Mouse (Mus musculus): Measurements from ENCODE around the gene Rsg1. TPM values are rescaled to one million over a fixed set of nuclear protein-coding genes. Genes with fewer than 3 reads are reported as not detected.

Gene Rsg1
- polyA plus RNA-seq (2012), result 0.76 and 0.92 TPM in 2 replicates

DNA sequence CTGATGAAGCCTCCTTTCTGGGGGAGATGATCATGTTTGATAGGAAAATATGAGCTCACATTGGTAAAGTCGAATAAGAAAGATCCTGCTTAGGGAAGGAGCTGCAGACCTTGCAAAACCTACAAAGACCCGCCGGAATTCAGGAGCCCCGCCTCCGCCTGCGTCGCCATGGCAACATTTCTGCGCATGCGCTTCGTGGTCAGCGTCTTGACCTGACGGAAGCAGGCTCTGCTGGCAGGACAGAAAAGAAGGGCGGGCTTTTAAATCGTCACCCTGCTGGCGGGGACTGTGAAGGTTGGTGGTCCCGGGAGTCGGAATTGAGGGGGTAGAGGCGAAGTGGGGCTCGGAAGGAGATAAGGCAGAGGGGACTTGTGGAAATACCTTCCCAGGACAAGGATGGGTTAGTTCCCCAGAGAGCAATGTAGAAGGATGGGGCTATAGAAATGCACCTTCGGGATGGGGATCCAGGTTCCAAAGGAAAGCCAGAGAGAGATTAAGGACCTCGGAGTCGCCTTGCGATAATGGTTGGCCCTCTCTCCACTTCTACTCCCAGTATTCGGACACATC lies at the start of gene Rsg1:
Rsg1 (plus strand) TSS at position 187 of the 567 bp plus-strand sequence.
- TF ChIP-seq GATA1 (IDR thresholded peaks at IDR 0.05; ENCODE audit: low read length), result no peak

DNA sequence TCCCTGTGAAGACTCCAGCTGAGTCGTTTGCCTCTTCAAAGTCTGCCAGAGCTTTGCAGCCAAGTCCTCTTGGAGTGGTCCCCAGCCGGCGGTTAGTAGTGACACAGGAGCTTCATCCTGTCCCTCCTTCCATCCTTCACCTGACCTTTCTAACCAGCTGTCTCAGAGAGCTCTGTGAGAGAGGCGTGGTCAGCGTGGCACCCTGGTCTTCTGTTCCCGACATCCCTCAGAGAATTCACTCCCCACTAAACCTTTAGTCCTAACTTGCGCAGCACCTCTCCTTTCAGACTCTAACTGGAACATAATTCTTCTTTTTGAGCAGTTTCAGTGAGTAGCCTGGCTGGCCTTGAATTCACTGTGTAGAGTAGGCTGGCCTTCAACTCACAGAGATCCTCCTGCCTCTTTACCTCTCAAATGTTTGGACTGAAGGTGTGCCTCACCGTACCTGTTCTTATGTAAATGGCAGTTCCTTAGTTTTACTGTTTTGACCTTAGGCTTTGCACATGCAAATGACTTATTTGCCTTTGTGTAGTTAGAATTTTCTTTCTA lies 47.9 kb upstream of the Rsg1 start:
- no peak for TF ChIP-seq GATA1 (IDR thresholded peaks at IDR 0.05; ENCODE audit: low read length)

DNA sequence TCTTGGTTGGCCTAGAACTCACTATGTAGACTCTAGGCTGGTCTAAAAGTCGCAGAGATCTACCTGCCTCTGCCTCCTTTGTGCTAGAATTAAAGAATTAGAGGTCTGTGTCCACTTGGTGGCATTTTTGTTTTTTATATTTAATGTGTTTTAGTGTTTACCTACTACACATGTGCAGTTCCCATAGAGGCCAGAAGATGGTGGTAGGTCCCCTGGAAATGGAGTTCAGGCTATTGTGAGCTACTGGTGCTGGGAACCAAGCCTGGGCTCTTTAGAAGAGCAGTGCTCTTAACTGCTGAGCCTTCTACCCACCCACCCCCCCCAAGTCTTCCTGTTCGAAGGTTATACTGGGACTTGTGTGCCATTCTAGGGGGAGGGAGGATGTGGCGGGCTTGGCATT lies 46.6 kb upstream of the Rsg1 start:
- TF ChIP-seq GATA1 (IDR thresholded peaks at IDR 0.05; ENCODE audit: low read length), result no peak

DNA sequence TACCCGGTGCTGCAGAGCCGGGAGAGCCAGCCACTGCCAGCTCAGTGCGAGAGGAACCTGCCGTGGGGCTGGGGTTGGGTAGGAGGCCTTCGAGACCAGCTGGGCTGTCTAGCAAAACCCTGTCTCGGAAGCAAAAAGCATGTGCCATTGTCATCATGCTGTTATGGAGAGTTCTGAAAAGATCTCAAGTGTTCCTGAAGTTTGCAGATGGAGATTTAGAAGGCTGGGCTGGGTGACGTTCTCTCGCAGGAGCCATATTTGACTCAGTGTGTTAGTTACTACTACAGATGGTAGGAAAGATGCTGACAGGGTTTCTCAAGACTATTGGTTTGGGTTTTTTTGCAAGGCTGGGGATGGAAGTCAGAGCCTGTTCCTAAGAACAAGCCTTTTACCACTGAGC lies 41.6 kb upstream of the Rsg1 start:
- no peak for TF ChIP-seq GATA1 (IDR thresholded peaks at IDR 0.05; ENCODE audit: low read length)

- TF ChIP-seq GATA1 (IDR thresholded peaks at IDR 0.05; ENCODE audit: low read length), result no peak
Observed at GRCm38 (mm10) chr4:141175783-141176182, 38.0 kb upstream of the Rsg1 start.

DNA sequence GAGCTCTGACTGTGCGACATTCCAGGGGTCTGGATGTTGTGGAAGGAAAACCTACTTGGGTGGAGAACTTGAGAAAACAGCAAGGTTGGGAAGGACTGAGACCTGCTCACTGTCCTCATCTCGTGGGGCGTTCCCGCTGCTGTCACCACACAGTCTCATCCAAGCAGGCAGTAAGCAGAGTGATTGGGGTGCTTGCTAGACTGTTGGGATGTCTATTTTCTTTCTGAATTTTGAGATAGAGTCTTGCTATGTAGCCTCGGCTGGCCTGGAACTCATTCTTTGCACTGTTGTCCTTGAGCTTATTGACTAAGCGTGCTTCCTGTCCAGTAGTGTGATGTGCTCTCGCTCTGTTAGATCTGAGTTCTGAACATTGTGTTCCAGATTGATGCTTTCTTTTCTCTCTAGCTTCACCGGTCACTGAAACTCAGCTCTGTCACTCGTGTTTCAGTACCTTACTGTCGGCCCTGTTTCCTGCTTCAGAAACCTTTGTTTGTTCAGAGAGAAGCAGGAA lies 37.4 kb upstream of the Rsg1 start:
- no peak for TF ChIP-seq GATA1 (IDR thresholded peaks at IDR 0.05; ENCODE audit: low read length)

DNA sequence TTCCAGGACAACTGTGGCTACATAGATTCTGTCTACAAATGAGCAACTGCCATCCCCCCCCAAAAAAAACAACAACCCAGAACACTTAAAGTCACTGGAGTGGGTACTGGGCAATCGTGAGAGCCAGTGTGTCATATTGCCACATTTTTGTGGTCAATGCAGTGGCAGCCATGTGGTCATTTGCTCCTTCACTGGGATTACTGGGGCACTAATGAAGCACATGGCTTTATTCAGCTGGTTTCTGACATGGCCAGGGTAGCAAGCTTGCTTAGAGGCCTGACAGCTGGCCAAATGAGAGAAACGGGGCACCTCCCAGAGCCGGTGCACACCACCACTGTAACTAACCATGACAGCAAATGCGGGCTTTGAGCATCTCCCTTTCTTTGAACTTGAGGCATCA lies 35.3 kb upstream of the Rsg1 start:
- TF ChIP-seq GATA1 (IDR thresholded peaks at IDR 0.05; ENCODE audit: low read length), result no peak

- TF ChIP-seq GATA1 (IDR thresholded peaks at IDR 0.05; ENCODE audit: low read length), result no peak
Observed at GRCm38 (mm10) chr4:141180831-141181230, 32.9 kb upstream of the Rsg1 start.

DNA sequence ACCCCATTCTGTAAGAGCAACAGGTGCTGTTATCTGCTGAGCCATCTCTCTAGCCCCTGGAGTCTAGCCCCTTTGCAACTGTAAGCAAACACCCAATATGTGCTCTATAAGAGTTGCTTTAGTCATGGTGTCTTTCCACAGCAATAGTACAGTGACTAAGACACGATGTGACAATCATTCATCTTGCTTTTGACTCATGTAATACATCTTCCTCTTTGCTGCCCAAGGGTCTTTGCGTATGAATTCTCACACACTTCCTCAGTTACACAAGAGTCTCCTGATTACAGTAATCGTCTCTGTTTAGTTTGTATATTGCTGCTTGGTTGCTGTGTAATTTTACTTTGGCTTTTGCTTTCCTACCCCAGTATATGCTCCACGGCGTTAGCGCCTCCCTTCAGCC lies 31.8 kb upstream of the Rsg1 start:
- no peak for TF ChIP-seq GATA1 (IDR thresholded peaks at IDR 0.05; ENCODE audit: low read length)

DNA sequence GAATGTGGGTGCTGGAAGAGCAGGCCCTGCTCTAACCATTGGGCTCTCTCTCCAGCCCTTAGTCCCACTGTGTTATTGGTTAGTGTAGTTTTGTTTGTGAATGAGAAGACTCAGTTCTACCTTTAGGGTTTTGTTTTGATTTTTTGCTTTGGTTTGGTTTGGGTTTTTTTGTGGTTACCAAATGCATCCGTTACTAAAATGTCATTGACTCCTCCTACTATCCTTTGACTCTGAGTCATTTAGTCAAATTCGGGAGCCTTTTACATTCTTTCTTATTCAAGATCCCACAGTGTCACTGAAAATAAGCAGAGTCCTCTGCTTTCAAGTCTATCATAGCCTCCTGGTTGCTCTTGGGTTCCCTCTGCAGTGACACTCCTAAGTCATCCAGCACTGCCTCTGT lies 29.8 kb upstream of the Rsg1 start:
- no peak for TF ChIP-seq GATA1 (IDR thresholded peaks at IDR 0.05; ENCODE audit: low read length)

- TF ChIP-seq GATA1 (IDR thresholded peaks at IDR 0.05; ENCODE audit: low read length), result no peak
Observed at GRCm38 (mm10) chr4:141184426-141184825, 29.3 kb upstream of the Rsg1 start.

- no peak for TF ChIP-seq GATA1 (IDR thresholded peaks at IDR 0.05; ENCODE audit: low read length)
Observed at GRCm38 (mm10) chr4:141186923-141187836, 26.6 kb upstream of the Rsg1 start.

DNA sequence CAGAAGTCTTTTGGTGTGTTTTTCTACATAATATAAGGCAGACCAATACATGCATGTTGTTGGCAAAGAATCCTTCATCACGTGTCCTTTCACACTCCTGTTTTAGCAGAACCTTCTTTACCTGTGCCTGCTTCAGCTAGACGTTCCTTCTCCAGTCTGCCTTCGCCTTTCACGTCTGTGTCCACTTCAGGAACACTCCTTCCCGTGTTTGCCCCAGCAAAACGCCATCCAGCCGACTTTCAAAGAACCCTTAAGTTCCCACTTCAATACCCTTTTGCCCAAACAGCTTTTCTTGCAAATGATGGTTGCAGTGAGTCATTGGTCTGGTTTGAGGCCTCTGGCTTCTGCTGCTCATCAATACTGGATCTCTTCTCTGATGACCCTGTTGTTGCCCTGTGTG lies 22.5 kb upstream of the Rsg1 start:
- no peak for TF ChIP-seq GATA1 (IDR thresholded peaks at IDR 0.05; ENCODE audit: low read length)

DNA sequence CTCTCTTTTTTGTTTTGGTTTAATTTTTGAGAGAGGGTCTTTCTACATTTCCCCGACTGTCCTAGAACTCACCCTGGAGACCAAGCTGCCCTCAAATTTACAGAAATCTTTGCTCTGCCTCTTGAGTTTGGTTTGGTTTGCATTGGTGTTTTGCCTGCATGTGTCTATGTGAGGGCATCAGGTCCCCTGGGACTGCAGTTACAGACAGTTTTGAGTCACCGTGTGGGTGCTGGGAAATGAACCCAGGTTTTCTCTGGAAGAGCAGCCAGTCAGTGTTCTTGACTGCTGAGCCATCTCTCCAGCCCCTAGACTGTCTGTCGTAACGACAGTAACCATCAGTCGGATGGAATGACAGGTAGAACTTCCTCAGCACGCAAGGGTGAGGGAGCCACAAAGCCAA lies 19.2 kb upstream of the Rsg1 start:
- no peak for TF ChIP-seq GATA1 (IDR thresholded peaks at IDR 0.05; ENCODE audit: low read length)

DNA sequence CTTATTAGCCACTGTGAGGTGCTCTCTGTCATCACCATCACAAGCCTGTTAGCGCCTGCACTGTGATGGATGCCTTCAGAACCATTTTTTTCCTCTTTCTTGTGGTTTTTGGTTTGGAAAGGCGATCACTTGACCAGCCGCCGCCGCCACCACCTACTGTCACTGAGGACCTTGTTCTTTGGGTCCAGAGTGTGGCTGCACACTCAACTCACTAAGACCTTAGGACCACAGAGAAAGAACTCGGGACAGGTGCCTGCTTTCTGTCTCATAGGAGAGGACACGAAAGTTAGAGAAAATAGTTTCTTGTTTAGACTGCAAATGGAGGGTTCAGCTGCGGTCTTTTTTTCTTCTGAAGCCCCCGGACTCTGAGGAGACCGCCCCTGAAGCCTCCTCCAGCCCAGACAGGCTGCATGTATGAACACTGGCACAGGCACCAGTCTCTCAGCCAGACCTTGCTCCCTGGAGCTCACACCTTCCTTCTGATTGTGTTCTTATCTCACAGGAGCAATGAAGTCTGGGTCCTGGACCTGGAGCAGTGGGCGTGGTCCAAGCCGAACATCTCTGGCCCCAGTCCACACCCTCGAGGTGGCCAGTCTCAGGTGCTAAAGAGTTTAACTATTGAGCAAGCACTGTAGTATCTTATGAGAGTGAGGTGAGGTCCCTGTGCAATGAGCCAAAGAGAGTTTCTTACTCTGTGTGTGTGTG lies 16.6 kb upstream of the Rsg1 start:
- no peak for TF ChIP-seq GATA1 (IDR thresholded peaks at IDR 0.05; ENCODE audit: low read length)

GRCm38 (mm10) chr4:141197686-141198035 lies 16.1 kb upstream of the Rsg1 start:
- TF ChIP-seq GATA1 (IDR thresholded peaks at IDR 0.05; ENCODE audit: low read length), result no peak

Measured in G1E-ER4 (cell line).